In the genomic region with DNA sequence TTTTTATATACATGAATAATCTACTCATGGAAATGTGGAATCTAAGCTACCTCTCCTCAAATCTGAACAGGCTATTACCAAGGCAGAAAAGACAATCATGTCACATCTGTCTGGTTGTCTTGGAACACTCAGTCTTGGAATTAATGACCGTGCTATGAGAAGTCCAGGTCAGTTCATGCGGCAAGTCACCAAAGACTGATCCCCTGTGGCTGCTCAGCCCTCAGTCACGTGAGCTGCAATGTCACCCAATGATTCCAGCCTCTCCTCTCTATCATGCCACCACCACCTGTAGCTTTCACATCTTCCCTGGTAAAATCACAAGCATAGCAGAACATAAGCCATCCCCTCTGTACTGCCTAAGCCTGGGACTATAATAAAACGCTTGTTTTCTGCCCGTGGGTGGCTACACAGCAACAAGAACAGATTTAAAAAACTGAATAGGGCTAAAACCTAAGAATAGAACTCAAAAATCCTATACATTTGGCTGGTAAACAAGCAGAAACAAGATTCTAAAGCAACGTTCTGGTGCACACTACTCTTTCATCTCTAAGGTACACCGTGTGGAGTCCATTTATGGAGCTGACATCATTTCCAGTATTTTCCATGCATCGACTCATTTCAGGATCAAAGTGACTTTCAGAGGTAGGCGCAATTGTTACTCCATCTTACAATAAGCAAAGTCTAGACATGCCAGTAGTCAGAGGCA, we compare ENCODE assay signal across 29 mouse cellular contexts. TPM values are rescaled to one million over a fixed set of nuclear protein-coding genes. Genes with fewer than 3 reads are reported as not detected.
DNase-seq lines count a peak whose midpoint lies in the region; ATAC-seq lines count a peak whose summit lies in the region.
"Had no signal": no experiment of that assay in that cellular context is flagged by ENCODE, and none has a peak within 500 bp of the region (broad histone marks: within the 10 kb centered on the region; RNA-seq: fewer than 3 reads in every experiment).

No protein-coding gene starts in this region.

- H3K9me3 ChIP-seq in forebrain, embryonic 16.5 days (ENCODE audit: control insufficient read depth, low read length): no peaks in the 10 kb centered on the region
- no peaks in the 10 kb centered on the region for H3K9me3 ChIP-seq in forebrain, embryonic 11.5 days (ENCODE audit: control insufficient read depth, low read length)
- no peaks in the 10 kb centered on the region for H3K9me3 ChIP-seq in hindbrain, embryonic 13.5 days
- H3K9me3 ChIP-seq in hindbrain, embryonic 12.5 days (replicated peaks): no peaks in the 10 kb centered on the region
- H3K9me3 ChIP-seq: embryonic facial prominence, embryonic 13.5 days; heart, embryonic 15.5 days; hindbrain, embryonic 15.5 days; kidney, embryonic 15.5 days; limb, embryonic 12.5 days; liver, embryonic 15.5 days; midbrain, embryonic 10.5 days; midbrain, embryonic 15.5 days; neural tube, embryonic 15.5 days had no signal

- H3K4me2 ChIP-seq in forebrain, embryonic 16.5 days (ENCODE audit: low read length): no peak overlapping the region
- no peak overlapping the region for H3K4me2 ChIP-seq in forebrain, embryonic 11.5 days (ENCODE audit: low read depth, low read length, severe bottlenecking)
- no peak overlapping the region for H3K4me2 ChIP-seq in hindbrain, embryonic 13.5 days
- H3K4me2 ChIP-seq in hindbrain, embryonic 12.5 days (replicated peaks): no peak overlapping the region
- H3K4me2 ChIP-seq: embryonic facial prominence, embryonic 13.5 days; heart, embryonic 15.5 days; hindbrain, embryonic 15.5 days; kidney, embryonic 15.5 days; limb, embryonic 12.5 days; liver, embryonic 15.5 days; lung, embryonic 14.5 days; midbrain, embryonic 15.5 days; neural tube, embryonic 15.5 days had no signal

- DNase-seq in forebrain, embryonic 11.5 days (ENCODE audit: low spot score): no peak
- peak; percentile 12 for DNase-seq in right cerebral cortex, adult 18-20 months
- no peak for DNase-seq in right cerebral cortex, postnatal 4 days
- no peak for DNase-seq in gastrocnemius, postnatal 10 days
- DNase-seq: adrenal gland, postnatal 14 days; cerebellum, adult 11-12 months; gastrocnemius, adult 2 months; heart, postnatal 36 days; kidney, adult 18-20 months; kidney, postnatal 25 days; lung, embryonic 14.5 days; lung, postnatal 14 days; thymus, adult 2 months; thymus, postnatal 4 days had no signal

- H3K9ac ChIP-seq in forebrain, embryonic 16.5 days (replicated peaks; ENCODE audit: low read depth, low read length): no peak overlapping the region
- no peak overlapping the region for H3K9ac ChIP-seq in forebrain, embryonic 11.5 days (ENCODE audit: low read length)
- no peak overlapping the region for H3K9ac ChIP-seq in hindbrain, embryonic 13.5 days
- H3K9ac ChIP-seq in hindbrain, embryonic 12.5 days: no peak overlapping the region
- H3K9ac ChIP-seq: embryonic facial prominence, embryonic 13.5 days; heart, embryonic 15.5 days; hindbrain, embryonic 15.5 days; kidney, embryonic 15.5 days; limb, embryonic 12.5 days; liver, embryonic 15.5 days; lung, embryonic 14.5 days; midbrain, embryonic 15.5 days; neural tube, embryonic 15.5 days had no signal

- no peaks in the 10 kb centered on the region for H3K36me3 ChIP-seq in forebrain, embryonic 16.5 days (ENCODE audit: control insufficient read depth, insufficient read depth)
- no peaks in the 10 kb centered on the region for H3K36me3 ChIP-seq in forebrain, embryonic 11.5 days (ENCODE audit: control insufficient read depth, insufficient read depth, low read length)
- H3K36me3 ChIP-seq in hindbrain, embryonic 13.5 days: peaks cover 2% of the 10 kb centered on the region; the same call in 1 of the 2 replicates
- H3K36me3 ChIP-seq in hindbrain, embryonic 12.5 days: no peaks in the 10 kb centered on the region; the same call in 1 of the 2 replicates
- H3K36me3 ChIP-seq: embryonic facial prominence, embryonic 13.5 days; heart, embryonic 15.5 days; hindbrain, embryonic 15.5 days; kidney, embryonic 15.5 days; limb, embryonic 12.5 days; liver, embryonic 15.5 days; midbrain, embryonic 15.5 days; neural tube, embryonic 15.5 days had no signal

- H3K4me3 ChIP-seq in forebrain, embryonic 16.5 days (replicated peaks; ENCODE audit: low read length): no peak overlapping the region
- H3K4me3 ChIP-seq in forebrain, embryonic 11.5 days (ENCODE audit: low read depth, low read length): no peak overlapping the region
- H3K4me3 ChIP-seq in hindbrain, embryonic 13.5 days: no peak overlapping the region
- H3K4me3 ChIP-seq in hindbrain, embryonic 12.5 days: no peak overlapping the region
- H3K4me3 ChIP-seq: embryonic facial prominence, embryonic 13.5 days; erythroblast, embryonic 14.5 days; gastrocnemius, adult 2 months; heart, embryonic 15.5 days; hindbrain, embryonic 15.5 days; kidney, embryonic 15.5 days; limb, embryonic 12.5 days; liver, embryonic 15.5 days; midbrain, embryonic 10.5 days; midbrain, embryonic 15.5 days; neural tube, embryonic 15.5 days had no signal

- peak overlapping the region; percentile 26 for H3K27ac ChIP-seq in forebrain, embryonic 16.5 days (ENCODE audit: low read length)
- H3K27ac ChIP-seq in forebrain, embryonic 11.5 days (ENCODE audit: low read depth, low read length): no peak overlapping the region
- 0 out of 2 replicates have a peak overlapping the region, but pooled peaks have one; percentile 23 for H3K27ac ChIP-seq in hindbrain, embryonic 13.5 days
- H3K27ac ChIP-seq in hindbrain, embryonic 12.5 days: no peak overlapping the region
- H3K27ac ChIP-seq: embryonic facial prominence, embryonic 13.5 days; gastrocnemius, adult 2 months; heart, embryonic 15.5 days; kidney, embryonic 15.5 days; limb, embryonic 12.5 days; liver, embryonic 15.5 days; midbrain, embryonic 10.5 days; midbrain, embryonic 15.5 days; neural tube, embryonic 15.5 days; stomach, postnatal 0 days had no signal

- peaks cover 34% of the 10 kb centered on the region for H3K4me1 ChIP-seq in forebrain, embryonic 16.5 days (replicated peaks; ENCODE audit: control insufficient read depth, insufficient read depth, low read length)
- no peaks in the 10 kb centered on the region for H3K4me1 ChIP-seq in forebrain, embryonic 11.5 days (replicated peaks; ENCODE audit: control insufficient read depth, insufficient read depth, low read length)
- peaks cover 16% of the 10 kb centered on the region for H3K4me1 ChIP-seq in hindbrain, embryonic 13.5 days (replicated peaks)
- H3K4me1 ChIP-seq in hindbrain, embryonic 12.5 days: no peaks in the 10 kb centered on the region
- H3K4me1 ChIP-seq: embryonic facial prominence, embryonic 13.5 days; heart, embryonic 15.5 days; kidney, embryonic 15.5 days; limb, embryonic 12.5 days; liver, embryonic 15.5 days; midbrain, embryonic 10.5 days had no signal

- ATAC-seq in forebrain, embryonic 16.5 days: peak; percentile 13; the same call in 1 of the 2 replicates
- no peak for ATAC-seq in forebrain, embryonic 11.5 days (replicated peaks; ENCODE audit: low FRiP score)
- no peak for ATAC-seq in hindbrain, embryonic 13.5 days (ENCODE audit: low FRiP score)
- ATAC-seq in hindbrain, embryonic 12.5 days (ENCODE audit: low FRiP score): no peak
- ATAC-seq: midbrain, embryonic 15.5 days had no signal

- no peaks in the 10 kb centered on the region for H3K27me3 ChIP-seq in forebrain, embryonic 16.5 days (replicated peaks; ENCODE audit: control insufficient read depth, insufficient read depth, low read length)
- no peaks in the 10 kb centered on the region for H3K27me3 ChIP-seq in forebrain, embryonic 11.5 days (ENCODE audit: control insufficient read depth, insufficient read depth, low read length)
- H3K27me3 ChIP-seq in hindbrain, embryonic 13.5 days: no peaks in the 10 kb centered on the region
- no peaks in the 10 kb centered on the region for H3K27me3 ChIP-seq in hindbrain, embryonic 12.5 days
- H3K27me3 ChIP-seq: embryonic facial prominence, embryonic 13.5 days; heart, embryonic 15.5 days; hindbrain, embryonic 15.5 days; kidney, embryonic 15.5 days; limb, embryonic 12.5 days; liver, embryonic 15.5 days; midbrain, embryonic 15.5 days; neural tube, embryonic 15.5 days had no signal

- WGBS in forebrain, embryonic 16.5 days: 78% methylated on average over 9 of the region's 9 CpGs
- 94% methylated on average over 9 of the region's 9 CpGs for WGBS in forebrain, embryonic 11.5 days
- WGBS in hindbrain, embryonic 13.5 days: 83% methylated on average over 9 of the region's 9 CpGs
- 88% methylated on average over 9 of the region's 9 CpGs for WGBS in hindbrain, embryonic 12.5 days

RNA-seq across cellular contexts. Expression of a gene that starts 33.4 kb away (rescaled TPM):
- 57.8 and 58.8 TPM in 2 replicates for polyA plus RNA-seq in forebrain, embryonic 16.5 days (2015; fragmentation: Nextera tagmentation; extraction: Ambion mirVana)
- 38.5 and 39.2 TPM in 2 replicates for polyA plus RNA-seq in forebrain, embryonic 11.5 days (2014; fragmentation: Nextera tagmentation; extraction: Ambion mirVana)
- 39.6 and 43.2 TPM in 2 replicates for polyA plus RNA-seq in hindbrain, embryonic 13.5 days (2015; fragmentation: Nextera tagmentation; extraction: Ambion mirVana)
- 32.1 and 35.1 TPM in 2 replicates for polyA plus RNA-seq in hindbrain, embryonic 12.5 days (2016; fragmentation: Nextera tagmentation; extraction: Ambion mirVana)
- total RNA-seq in gastrocnemius, postnatal 10 days (2021): under 1 TPM; 0.09 TPM
- total RNA-seq: common myeloid progenitor, adult 5-6 weeks; gastrocnemius, adult 2 months had no signal
- polyA plus RNA-seq: erythroblast, embryonic 14.5 days had no signal

Comparison
In these comparisons a context has a peak if more than half of its experiments do, and no peak if none do; other contexts are left out.
1. H3K27ac ChIP-seq: peak in forebrain, embryonic 16.5 days (single experiment) and hindbrain, embryonic 13.5 days (single experiment); none in forebrain, embryonic 11.5 days (single experiment) and hindbrain, embryonic 12.5 days (single experiment).